Mouse (Mus musculus) cerebellum, adult 2 months (tissue): Measurements from ENCODE around the gene Gm853.

Experiments used
- CTCF ChIP-seq: fragments of 200-500 bp; IDR thresholded peaks from 2 replicates; pipeline ENCODE4 v1.5.1; 2011; ENCODE audit warnings: low read depth, mild to moderate bottlenecking, control low read depth, low read length, moderate library complexity, borderline replicate concordance; ENCODE audit not compliant: insufficient read depth
- POLR2A ChIP-seq: fragments of 200-500 bp; IDR thresholded peaks from 2 replicates; pipeline ENCODE4 v1.6.1; 2011; ENCODE audit warnings: low read length, control low read depth, borderline replicate concordance; ENCODE audit not compliant: insufficient read depth

DNA sequence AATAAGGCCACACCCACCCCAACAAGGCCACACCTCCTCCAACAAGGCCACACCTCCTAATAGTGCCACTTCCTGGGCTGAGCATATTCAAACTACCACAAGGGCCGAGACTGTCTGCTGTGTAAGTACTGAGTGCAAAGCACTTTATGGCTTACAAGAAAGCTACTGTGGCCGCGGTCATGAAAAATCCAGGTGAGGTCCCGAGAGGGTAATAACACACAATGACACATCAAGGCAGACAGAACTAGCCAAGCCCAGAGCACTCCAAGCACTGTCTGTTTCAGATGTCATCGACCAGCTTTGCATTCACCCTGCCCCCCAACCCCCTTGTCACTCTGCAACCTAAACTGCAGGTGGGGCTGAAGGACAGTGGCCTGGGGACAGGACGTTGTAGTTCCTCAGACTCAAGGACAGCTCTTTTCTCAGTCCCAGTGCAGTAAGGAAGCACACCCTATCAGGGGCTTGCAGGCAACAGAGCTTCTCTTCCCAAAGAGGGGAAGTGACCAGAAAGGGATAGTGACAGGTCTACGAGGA lies 29.0 kb upstream of the Gm853 start:
- TF ChIP-seq CTCF (no peak), POLR2A (no peak)
